Mouse (Mus musculus): ENCODE data around the gene Olfr1155.

DNA sequence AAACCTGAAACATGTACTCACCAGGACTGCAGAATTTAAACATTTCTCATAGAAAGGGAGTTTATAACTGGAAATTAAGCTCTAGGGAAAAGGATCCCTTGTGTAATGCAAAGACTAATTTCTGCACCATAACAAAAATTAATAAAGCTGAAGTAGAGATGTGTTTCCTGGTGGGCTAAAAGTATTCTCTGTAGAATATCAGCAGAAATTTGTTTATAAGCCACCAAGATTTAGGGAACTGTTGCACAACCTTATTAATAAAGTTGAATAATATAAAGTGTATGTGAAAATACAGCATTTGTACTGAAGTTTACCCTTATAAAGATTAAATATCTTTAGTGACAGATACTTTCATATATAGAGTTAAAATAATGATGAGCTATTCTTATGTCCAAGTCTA is 8.1 kb upstream of the Olfr1155 start, which contains the start of gene Olfr1156:
- TF ChIP-seq POLR2A (IDR thresholded peaks at IDR 0.05; ENCODE audit: extremely low read depth, insufficient read depth, low read length), result no peak
- no peak for TF ChIP-seq CTCF (IDR thresholded peaks at IDR 0.05; ENCODE audit: extremely low read depth, insufficient read depth, low read length)

All from cortical plate, adult 2 months (tissue).